25 mouse cellular contexts compared by ENCODE assay signal in genomic region chrX:75842120-75842519, GRCm38 (mm10).
"Had no signal": no experiment of that assay in that cellular context is flagged by ENCODE, and none has a peak within 500 bp of the region (broad histone marks: within the 10 kb centered on the region; RNA-seq: fewer than 3 reads in every experiment).

No protein-coding gene starts in this region.

- H3K4me3 ChIP-seq: heart, embryonic 10.5 days; heart, embryonic 12.5 days; hindbrain, embryonic 10.5 days; hindbrain, embryonic 12.5 days; intestine, embryonic 15.5 days; left cerebral cortex, adult 2 months; limb, embryonic 10.5 days; limb, embryonic 12.5 days; liver, embryonic 13.5 days; liver, embryonic 15.5 days had no signal

- DNase-seq: gastrocnemius, postnatal 14 days; heart, postnatal 14 days; heart, postnatal 4 days; kidney, adult 18-20 months; kidney, postnatal 10 days; kidney, postnatal 25 days; kidney, postnatal 4 days; layer of hippocampus, adult 9-11 months; liver; liver, embryonic 13.5 days; liver, postnatal 0 days had no signal

- H3K4me1 ChIP-seq: heart, embryonic 10.5 days; hindbrain, embryonic 10.5 days; hindbrain, embryonic 12.5 days; intestine, embryonic 15.5 days; limb, embryonic 10.5 days; limb, embryonic 12.5 days; liver, embryonic 13.5 days; liver, embryonic 15.5 days had no signal

- H3K36me3 ChIP-seq: heart, embryonic 10.5 days; heart, embryonic 12.5 days; hindbrain, embryonic 10.5 days; hindbrain, embryonic 12.5 days; intestine, embryonic 15.5 days; limb, embryonic 10.5 days; limb, embryonic 12.5 days; liver, embryonic 13.5 days; liver, embryonic 15.5 days had no signal

- H3K9ac ChIP-seq: heart, embryonic 12.5 days; hindbrain, embryonic 12.5 days; hindbrain, embryonic 14.5 days; intestine, embryonic 15.5 days; limb, embryonic 12.5 days; liver, embryonic 13.5 days; liver, embryonic 15.5 days; liver, postnatal 0 days had no signal

- ATAC-seq: hindbrain, embryonic 16.5 days; inflammation-experienced regulatory T-cells, adult 6 months; intestine, embryonic 15.5 days; intestine, postnatal 0 days; liver, postnatal 0 days had no signal

- H3K27ac ChIP-seq: heart, embryonic 10.5 days; hindbrain, embryonic 10.5 days; hindbrain, embryonic 12.5 days; hindbrain, embryonic 14.5 days; intestine, embryonic 15.5 days; left cerebral cortex, adult 2 months; limb, embryonic 10.5 days; limb, embryonic 12.5 days; liver, embryonic 13.5 days; liver, embryonic 15.5 days had no signal

- H3K27me3 ChIP-seq: heart, embryonic 12.5 days; hindbrain, embryonic 12.5 days; intestine, embryonic 15.5 days; liver, embryonic 13.5 days; liver, embryonic 15.5 days had no signal

- H3K9me3 ChIP-seq: heart, embryonic 10.5 days; heart, embryonic 12.5 days; hindbrain, embryonic 10.5 days; hindbrain, embryonic 12.5 days; intestine, embryonic 15.5 days; limb, embryonic 10.5 days; limb, embryonic 12.5 days; liver, embryonic 13.5 days; liver, embryonic 15.5 days had no signal

- H3K4me2 ChIP-seq: heart, embryonic 12.5 days; hindbrain, embryonic 12.5 days; hindbrain, embryonic 14.5 days; intestine, embryonic 15.5 days; limb, embryonic 12.5 days; liver, embryonic 11.5 days; liver, embryonic 13.5 days; liver, embryonic 15.5 days had no signal
